Mouse (Mus musculus): Measurements from ENCODE around the gene Gmppa. TPM values are rescaled to one million over a fixed set of nuclear protein-coding genes. Genes with fewer than 3 reads are reported as not detected.
A peak's percentile ranks its signal among the peaks of the same experiment; 100 is the strongest.

Gmppa gene
- polyA plus RNA-seq, 1 experiment: 12.7 TPM

DNA sequence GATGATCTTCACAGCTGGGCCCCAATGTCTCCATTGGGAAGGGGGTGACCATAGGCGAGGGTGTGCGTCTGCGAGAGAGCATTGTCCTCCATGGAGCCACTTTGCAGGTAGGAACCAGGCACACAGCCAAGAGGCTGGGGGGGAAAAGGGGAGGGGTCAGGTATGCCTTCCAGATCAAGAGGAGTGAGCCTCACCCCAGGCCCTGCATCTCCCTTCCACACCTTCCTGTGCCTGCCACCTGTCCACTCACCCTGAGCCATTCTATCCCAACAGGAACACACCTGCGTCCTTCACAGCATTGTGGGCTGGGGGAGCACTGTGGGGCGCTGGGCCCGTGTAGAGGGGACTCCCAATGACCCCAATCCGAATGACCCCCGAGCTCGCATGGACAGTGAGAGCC lies 6.4 kb downstream of the Gmppa start:
- Histone ChIP-seq H3K27me3 (ENCODE audit: control insufficient read depth) (peaks cover 18% of the 10 kb centered on the region), H3K4me1 (ENCODE audit: control insufficient read depth) (peaks cover 37% of the 10 kb centered on the region), H3K4me3 (replicated peaks) (no peak overlapping the region), H3K36me3 (ENCODE audit: control insufficient read depth) (peaks cover 39% of the 10 kb centered on the region), H3K9me3 (ENCODE audit: control insufficient read depth, low read length) (no peaks in the 10 kb centered on the region)
- no peak for TF ChIP-seq GATA1 (IDR thresholded peaks at IDR 0.05; ENCODE audit: low read length)
- TF ChIP-seq TAL1 (IDR thresholded peaks at IDR 0.05; ENCODE audit: low read length): no peak

DNA sequence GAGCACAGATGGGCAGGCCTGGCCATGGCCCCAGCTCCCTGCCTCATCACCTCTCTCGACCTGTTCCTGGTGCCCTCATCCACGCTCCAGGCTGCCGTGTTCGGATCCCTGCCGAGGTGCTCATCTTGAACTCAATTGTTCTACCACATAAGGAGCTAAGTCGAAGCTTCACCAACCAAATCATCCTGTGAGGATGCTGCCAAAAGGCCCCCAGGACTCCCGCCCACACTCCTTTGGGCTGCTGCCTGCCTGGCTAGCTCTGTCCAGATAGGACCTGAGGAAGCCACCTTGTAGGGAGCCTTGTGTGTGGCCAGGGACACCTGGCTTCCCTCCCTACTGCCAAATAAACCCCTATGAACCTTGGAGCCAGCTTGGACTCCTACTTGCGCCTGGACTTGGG lies 7.1 kb downstream of the Gmppa start:
- Histone ChIP-seq H3K36me3 (ENCODE audit: control insufficient read depth) (peaks cover 37% of the 10 kb centered on the region), H3K4me1 (ENCODE audit: control insufficient read depth) (peaks cover 43% of the 10 kb centered on the region), H3K4me3 (replicated peaks) (no peak overlapping the region), H3K27me3 (ENCODE audit: control insufficient read depth) (peaks cover 24% of the 10 kb centered on the region), H3K9me3 (ENCODE audit: control insufficient read depth, low read length) (no peaks in the 10 kb centered on the region)
- TF ChIP-seq TAL1 (IDR thresholded peaks at IDR 0.05; ENCODE audit: low read length) (no peak), GATA1 (IDR thresholded peaks at IDR 0.05; ENCODE audit: low read length) (no peak)

DNA sequence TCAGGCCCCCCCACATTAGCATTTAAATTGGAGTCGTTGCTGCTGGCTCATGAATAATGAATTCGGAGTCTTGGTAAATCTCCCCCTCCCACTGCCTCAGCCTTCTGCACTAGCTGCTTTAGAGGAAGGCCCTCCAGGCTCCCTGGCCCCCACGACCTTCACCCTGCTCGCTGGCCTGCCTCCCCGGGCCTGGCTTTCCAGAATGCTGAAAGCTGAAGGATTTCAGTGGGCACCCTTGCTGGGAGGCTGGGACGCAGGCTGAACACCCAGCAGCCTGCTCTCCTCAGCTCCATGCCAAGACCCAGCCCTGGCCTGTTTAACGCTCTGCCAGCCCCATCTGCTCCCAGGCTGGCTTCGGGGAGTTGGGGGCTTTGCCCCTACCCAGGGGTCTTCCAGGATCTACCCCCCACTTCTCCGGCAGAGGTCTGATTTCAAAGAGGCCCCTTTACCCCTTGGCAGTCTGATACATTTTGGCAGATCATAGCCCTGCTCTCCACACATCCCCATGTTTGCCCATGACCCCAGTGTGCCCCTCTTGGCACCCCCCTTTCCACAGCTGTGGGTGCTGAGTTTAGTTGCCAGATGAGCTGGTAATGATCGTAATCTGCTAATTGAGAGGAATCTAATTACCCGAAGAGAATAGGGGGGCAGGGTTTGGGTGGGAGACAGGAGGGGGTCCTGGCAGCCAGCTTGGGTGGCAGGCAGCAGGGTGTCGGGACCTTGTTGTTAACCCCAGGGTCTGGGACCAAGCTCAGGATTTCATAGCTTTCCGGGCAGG lies 7.7 kb downstream of the Gmppa start:
- H3K36me3 ChIP-seq (ENCODE audit: control insufficient read depth): peaks cover 37% of the 10 kb centered on the region
- H3K9me3 ChIP-seq (ENCODE audit: control insufficient read depth, low read length): no peaks in the 10 kb centered on the region
- no peak overlapping the region for H3K4me3 ChIP-seq (replicated peaks)
- no peak for TF ChIP-seq GATA1 (IDR thresholded peaks at IDR 0.05; ENCODE audit: low read length)
- TF ChIP-seq TAL1 (IDR thresholded peaks at IDR 0.05; ENCODE audit: low read length): no peak
- H3K4me1 ChIP-seq (ENCODE audit: control insufficient read depth): peaks cover 48% of the 10 kb centered on the region
- H3K27me3 ChIP-seq (ENCODE audit: control insufficient read depth): peaks cover 31% of the 10 kb centered on the region

DNA sequence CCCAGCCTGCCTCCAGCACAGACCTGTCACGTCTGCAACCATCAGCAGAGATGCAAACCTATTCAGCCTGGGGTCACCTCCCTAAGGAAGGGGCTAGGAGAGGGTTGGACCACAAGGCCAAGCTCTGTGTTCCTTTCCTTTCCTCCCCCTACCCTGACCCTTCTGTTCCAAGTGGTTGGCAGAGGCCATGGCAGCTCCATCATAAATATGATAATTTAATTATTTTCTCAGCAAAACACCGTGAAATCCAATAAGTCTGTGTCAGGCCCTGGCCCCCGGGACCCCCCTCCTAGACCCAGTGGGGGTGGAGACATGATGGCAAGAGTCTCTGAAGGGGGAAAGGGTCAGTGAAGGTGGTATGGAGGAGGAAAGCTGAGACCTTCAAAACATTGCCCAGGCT lies 8.5 kb downstream of the Gmppa start:
- TF ChIP-seq GATA1 (IDR thresholded peaks at IDR 0.05; ENCODE audit: low read length): no peak
- no peak for TF ChIP-seq TAL1 (IDR thresholded peaks at IDR 0.05; ENCODE audit: low read length)
- H3K4me3 ChIP-seq (replicated peaks): no peak overlapping the region
- peaks cover 38% of the 10 kb centered on the region for H3K27me3 ChIP-seq (ENCODE audit: control insufficient read depth)
- H3K36me3 ChIP-seq (ENCODE audit: control insufficient read depth): peaks cover 31% of the 10 kb centered on the region
- H3K4me1 ChIP-seq (ENCODE audit: control insufficient read depth): peaks cover 55% of the 10 kb centered on the region
- no peaks in the 10 kb centered on the region for H3K9me3 ChIP-seq (ENCODE audit: control insufficient read depth, low read length)

DNA sequence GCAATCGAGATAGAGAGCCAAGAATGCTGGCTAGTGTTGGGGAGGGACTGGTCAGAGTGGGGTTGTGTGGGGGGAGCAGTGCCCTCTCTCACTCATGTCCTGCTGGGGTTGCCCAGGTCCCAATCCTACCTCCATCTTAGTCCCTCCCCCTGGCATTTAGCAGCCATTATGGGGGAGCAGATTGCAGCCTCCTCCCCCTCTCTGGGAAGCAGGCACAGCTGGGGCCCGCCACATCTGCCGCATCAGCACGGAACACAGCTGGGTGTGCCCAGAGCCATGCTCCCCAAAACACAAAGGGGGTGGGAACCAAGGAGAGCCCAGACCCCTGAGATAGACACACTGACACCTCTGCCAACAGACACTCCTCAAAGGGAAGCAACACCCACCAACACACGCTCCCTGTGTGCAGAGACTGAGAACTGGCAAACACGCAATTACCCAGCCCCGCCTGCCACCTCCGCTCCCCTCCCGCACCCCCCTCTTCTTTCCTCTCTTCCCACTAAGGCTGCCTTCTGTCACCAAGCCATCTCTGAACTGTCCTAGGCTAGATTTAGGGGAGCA lies 9.5 kb downstream of the Gmppa start:
- no peak for TF ChIP-seq GATA1 (IDR thresholded peaks at IDR 0.05; ENCODE audit: low read length)
- no peak for TF ChIP-seq TAL1 (IDR thresholded peaks at IDR 0.05; ENCODE audit: low read length)
- peaks cover 26% of the 10 kb centered on the region for H3K36me3 ChIP-seq (ENCODE audit: control insufficient read depth)
- peak overlapping the region; percentile 47 for H3K4me3 ChIP-seq (replicated peaks)
- H3K4me1 ChIP-seq (ENCODE audit: control insufficient read depth): peaks cover 65% of the 10 kb centered on the region
- H3K9me3 ChIP-seq (ENCODE audit: control insufficient read depth, low read length): no peaks in the 10 kb centered on the region
- peaks cover 49% of the 10 kb centered on the region for H3K27me3 ChIP-seq (ENCODE audit: control insufficient read depth)

DNA sequence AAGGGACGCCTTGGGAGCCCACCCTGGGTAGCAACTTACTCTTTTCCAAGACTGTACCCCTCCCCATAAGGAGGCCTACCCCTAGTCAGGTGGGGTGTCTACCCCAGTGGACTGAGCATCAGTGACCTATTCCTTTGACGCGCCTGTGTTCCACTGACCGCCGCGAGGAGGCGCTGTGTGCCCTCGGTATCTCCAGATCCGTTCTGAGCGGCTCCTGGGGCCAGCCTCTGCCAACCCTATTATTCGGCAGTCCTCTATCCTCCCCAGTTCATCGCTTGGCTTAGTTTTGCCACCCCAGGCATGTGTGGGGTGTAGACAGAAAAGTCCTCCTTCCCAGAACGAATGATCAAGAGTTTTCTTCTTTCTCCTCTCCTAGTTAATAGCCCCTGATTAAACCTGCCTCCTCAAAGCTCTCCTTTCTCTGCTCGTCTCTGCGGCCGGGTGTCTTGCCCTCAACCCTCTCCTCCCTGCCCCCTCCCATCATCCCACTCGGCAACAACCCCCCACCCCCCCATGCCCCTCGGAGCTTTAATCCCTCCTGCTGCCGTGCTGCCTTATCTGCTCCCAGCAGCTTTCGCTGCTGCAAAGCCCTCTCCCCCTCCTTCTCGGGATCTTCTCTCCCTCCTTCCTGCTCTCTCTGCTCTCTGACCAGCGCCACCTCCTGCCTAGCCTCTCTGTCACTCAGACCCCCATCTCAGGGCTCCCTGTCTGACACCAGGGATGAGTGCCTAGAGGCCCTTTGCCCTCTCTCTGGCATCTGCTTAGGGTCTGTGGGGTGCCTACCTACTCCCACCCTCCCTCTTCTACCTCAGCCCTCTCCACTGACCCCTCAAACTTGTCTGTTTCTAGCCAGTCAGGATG lies 10.3 kb downstream of the Gmppa start:
- no peak for TF ChIP-seq GATA1 (IDR thresholded peaks at IDR 0.05; ENCODE audit: low read length)
- TF ChIP-seq TAL1 (IDR thresholded peaks at IDR 0.05; ENCODE audit: low read length): no peak
- Histone ChIP-seq H3K27me3 (ENCODE audit: control insufficient read depth) (peaks cover 56% of the 10 kb centered on the region), H3K4me1 (ENCODE audit: control insufficient read depth) (peaks cover 73% of the 10 kb centered on the region), H3K36me3 (ENCODE audit: control insufficient read depth) (peaks cover 20% of the 10 kb centered on the region), H3K4me3 (replicated peaks) (peak overlapping the region; percentile 47), H3K9me3 (ENCODE audit: control insufficient read depth, low read length) (no peaks in the 10 kb centered on the region)

DNA sequence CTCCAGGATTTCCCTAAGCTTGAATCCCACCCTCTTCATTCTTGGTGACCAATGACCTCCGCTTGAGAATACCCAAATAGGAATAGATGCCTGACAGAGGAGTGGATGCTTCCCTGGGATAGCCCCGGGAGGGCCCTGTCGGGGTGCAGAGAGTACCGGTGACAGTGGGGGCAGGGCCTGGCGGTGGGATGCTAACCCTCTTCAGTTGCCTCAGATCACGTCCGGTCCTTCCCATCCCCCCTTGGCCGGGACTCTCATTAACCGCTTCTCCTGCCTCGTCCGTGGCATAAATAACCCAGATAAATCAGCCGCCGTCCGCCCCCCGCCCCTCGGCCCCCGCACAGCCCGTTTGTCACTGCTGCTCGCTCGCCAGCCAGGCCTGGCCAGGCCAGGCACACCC lies 10.9 kb downstream of the Gmppa start:
- Histone ChIP-seq H3K4me3 (replicated peaks) (peak overlapping the region; percentile 47), H3K4me1 (ENCODE audit: control insufficient read depth) (peaks cover 78% of the 10 kb centered on the region), H3K36me3 (ENCODE audit: control insufficient read depth) (peaks cover 16% of the 10 kb centered on the region), H3K27me3 (ENCODE audit: control insufficient read depth) (peaks cover 63% of the 10 kb centered on the region), H3K9me3 (ENCODE audit: control insufficient read depth, low read length) (no peaks in the 10 kb centered on the region; the same call in 1 of the 2 replicates)
- TF ChIP-seq GATA1 (IDR thresholded peaks at IDR 0.05; ENCODE audit: low read length): no peak
- no peak for TF ChIP-seq TAL1 (IDR thresholded peaks at IDR 0.05; ENCODE audit: low read length)

DNA sequence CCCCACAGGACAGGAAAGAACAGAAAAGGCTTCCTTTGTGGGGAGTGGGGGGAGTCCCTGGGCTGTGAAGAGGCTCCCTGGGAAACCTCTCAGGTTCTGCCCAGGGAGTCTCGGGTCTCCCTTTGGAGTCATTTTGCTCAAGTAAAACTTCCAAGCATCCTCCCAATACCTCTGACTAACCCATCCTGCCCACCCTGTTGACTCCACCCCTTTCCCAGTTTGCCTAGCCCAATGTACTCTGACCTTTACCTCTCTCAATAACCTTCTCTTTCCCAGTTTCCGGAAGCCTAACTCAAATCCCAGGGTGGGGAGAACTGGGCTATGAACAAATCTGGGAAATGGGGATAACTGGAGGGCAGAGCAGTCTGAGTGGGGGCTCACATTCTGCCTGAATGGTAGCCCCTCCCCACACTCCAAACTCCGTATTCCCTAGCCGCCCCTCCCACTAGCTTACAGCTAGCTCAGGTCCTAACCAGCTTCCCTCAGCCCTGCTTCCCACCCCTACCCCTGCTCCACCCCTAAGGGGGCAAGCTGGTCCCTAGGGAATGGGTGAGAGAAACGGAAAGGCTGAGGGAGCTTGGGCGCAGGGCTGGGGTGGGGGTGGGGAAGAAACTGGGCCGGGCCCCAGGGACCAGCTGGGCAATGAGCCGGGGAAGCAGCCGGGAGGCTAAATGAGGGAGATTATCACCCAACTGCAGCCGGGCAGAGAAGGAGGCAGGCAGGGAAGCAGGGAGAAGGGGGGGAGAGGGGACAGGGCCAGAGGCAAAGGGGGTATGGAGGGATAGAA lies 11.7 kb downstream of the Gmppa start:
- Histone ChIP-seq H3K4me1 (ENCODE audit: control insufficient read depth) (peaks cover 78% of the 10 kb centered on the region), H3K36me3 (ENCODE audit: control insufficient read depth) (peaks cover 9% of the 10 kb centered on the region), H3K9me3 (ENCODE audit: control insufficient read depth, low read length) (no peaks in the 10 kb centered on the region; the same call in 1 of the 2 replicates), H3K27me3 (ENCODE audit: control insufficient read depth) (peaks cover 71% of the 10 kb centered on the region), H3K4me3 (replicated peaks) (peak overlapping the region; percentile 9)
- TF ChIP-seq GATA1 (IDR thresholded peaks at IDR 0.05; ENCODE audit: low read length) (no peak), TAL1 (IDR thresholded peaks at IDR 0.05; ENCODE audit: low read length) (no peak)
